Mouse (Mus musculus) retina, postnatal 1 day (tissue): ENCODE measurements at regions not wholly inside any gene's neighbourhood (a gene's known extent, or its start where the extent isn't known, plus 50 kb on each side); places are given as distances from the start of the nearest gene placed in this dataset.

Experiments used
- DNase-seq: peaks from one replicate; pipeline ENCODE4 v3.0.0-alpha.2; 2012

- no peak for DNase-seq
Measured at GRCm38 (mm10) chr2:82828222-82828621, 115.2 kb upstream of the Fsip2 start.

- DNase-seq: no peak
Measured at GRCm38 (mm10) chr2:82839852-82840251, 103.6 kb upstream of the Fsip2 start.

GRCm38 (mm10) chr2:82847271-82847670 is 96.2 kb upstream of the Fsip2 start:
- no peak for DNase-seq

- DNase-seq: peak; percentile 11
Measured at GRCm38 (mm10) chr2:82847692-82848091, 95.7 kb upstream of the Fsip2 start.
